Mouse (Mus musculus) CD4-positive helper T cell, adult 2 months (primary cell): ENCODE measurements around the gene Rbm8a.
"Not testable (repeated sequence)": the region's sequence is repeated elsewhere in the genome, so short reads cannot be mapped to it uniquely, and the experiment has no call there.

Experiments
- DNase-seq: peaks from one replicate; pipeline ENCODE4 v3.0.0-alpha.2; 2012; ENCODE audit warnings: low read depth, missing footprints, low spot score

Gene Rbm8a

DNA sequence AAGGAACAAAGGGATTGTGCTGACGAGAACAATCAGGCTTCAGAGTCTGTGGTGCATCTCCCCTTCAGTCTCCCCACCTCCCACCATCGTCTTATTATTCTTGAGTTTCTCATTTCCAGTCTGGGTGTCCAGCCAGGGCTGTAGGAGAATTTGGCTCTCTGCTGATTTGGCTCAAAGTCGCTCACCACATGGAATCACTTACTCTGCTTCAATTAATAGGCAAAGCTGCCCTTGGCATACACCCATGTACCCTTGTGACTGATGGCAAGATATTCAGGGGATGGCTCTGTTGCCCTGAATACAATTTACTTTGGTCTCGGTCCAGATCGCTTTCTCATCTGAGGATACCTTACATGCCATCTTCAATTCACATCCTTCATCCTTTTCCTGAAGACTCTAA lies 26.4 kb upstream of the Rbm8a start:
- no peak for DNase-seq

DNA sequence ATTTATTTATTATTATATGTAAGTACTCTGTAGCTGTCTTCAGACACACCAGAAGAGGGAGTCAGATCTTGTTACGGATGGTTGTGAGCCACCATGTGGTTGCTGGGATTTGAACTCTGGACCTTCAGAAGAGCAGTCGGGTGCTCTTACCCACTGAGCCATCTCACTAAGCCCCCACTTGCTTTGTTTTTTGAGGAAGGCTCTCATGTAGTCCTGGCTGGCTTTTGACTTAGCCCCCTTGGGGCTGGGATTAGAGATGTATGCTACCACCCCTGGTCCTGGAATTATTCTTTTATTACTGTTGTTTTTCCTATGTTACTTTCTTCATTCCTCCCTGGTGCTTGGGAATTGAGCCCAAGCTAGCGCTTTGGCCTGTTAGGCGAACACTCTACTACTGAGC lies 23.7 kb upstream of the Rbm8a start:
- not testable (repeated sequence) for DNase-seq

GRCm38 (mm10) chr3:96606618-96607017 lies 23.1 kb upstream of the Rbm8a start:
- no peak for DNase-seq

DNA sequence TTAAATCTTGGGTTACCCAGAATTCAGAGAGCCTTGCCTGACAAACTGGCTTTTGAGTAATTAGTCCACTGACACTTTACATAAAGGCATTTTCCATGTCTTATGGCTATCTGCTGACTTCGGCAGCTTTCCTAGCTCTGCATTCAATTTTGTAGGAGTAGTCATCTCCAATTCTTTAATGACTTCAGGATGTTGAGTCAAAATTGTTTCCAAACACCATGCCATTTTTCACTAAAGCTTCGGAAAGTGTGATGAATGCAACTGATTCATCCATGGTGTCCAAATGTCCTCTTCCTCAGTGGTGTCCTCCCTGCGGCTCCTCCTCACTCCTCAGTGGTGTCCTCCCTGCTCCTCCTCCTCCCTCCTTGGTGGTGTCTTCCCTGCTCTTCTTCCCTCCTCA lies 11.8 kb upstream of the Rbm8a start:
- no peak for DNase-seq

GRCm38 (mm10) chr3:96623201-96623600 lies 6.5 kb upstream of the Rbm8a start:
- no peak for DNase-seq

GRCm38 (mm10) chr3:96632058-96632457 lies 2.3 kb downstream of the Rbm8a start:
- no peak for DNase-seq

GRCm38 (mm10) chr3:96634015-96634414 lies 4.3 kb downstream of the Rbm8a start:
- no peak for DNase-seq

DNA sequence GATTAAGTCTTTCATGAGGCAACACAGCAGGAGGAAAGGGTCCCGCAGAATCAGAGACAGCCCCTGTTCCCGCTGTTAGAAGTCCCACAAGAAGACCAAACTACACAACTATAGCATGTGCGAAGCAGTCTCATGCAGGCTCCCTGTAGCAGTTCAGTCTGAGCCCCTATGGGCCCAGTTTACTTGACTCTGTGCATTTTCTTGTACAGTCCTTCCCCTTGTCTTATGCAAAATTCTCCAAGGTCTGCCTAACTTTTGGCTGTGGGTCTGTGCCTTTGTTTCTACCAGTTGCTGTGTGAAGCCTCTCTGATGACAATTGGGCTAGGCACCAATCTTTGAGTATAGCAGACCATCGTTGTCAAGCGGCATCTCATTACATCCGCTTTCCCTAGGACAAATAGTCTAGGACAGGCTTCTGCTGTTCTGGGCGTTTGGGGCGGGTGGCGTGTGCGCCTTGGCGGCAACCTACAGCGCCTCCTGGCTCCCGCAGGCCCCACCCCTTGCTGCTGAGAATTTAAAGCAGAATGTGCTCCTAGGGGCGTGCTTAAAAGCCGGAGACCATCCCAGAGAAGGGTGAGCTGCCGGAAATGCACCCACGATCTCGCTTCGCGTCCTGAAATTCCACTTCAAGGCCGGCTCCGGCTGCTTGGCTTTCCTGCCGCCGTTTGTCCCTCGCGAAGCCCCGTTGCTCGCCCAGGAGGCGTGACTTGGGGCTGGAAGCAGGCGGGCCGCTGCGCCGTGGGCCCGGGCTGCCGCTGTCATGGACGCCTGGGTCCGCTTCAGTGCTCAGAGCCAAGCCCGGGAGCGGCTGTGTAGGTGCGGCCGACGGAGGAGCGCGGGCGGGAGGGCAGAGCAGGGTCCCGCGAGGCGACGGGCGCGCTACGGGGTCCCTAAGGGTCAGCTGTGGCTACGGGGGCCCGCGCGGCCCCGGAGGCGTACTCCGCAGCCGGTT lies 5.5 kb downstream of the Rbm8a start, which contains the start of the genes Pex11b and Gm42957:
Gene Pex11b, plus strand, starts transcription at position 449 of the 952 bp plus-strand sequence.
Gene Gm42957, plus strand, starts transcription at position 547 of the 952 bp plus-strand sequence.
- peak; percentile 87 for DNase-seq

DNA sequence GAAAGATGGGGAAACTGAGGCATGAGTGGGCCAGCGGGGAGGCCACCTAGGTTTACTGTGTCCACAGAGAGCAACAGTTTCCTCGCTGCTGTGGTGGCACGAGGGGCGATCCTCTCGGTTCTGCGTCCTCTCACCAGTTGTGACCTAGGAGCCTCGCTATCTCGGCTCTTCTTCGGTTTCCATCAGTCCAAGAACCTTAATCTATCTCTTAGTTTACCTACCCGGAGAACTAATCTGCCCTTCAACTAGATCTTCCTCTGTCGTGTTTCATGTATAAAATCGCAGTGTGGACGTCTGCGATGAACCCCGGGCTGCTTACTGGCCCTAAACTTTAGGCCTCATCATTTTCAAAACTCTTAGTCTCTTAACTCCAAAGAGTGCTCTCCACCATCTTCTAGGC lies 6.2 kb downstream of the Rbm8a start:
- DNase-seq: no peak

DNA sequence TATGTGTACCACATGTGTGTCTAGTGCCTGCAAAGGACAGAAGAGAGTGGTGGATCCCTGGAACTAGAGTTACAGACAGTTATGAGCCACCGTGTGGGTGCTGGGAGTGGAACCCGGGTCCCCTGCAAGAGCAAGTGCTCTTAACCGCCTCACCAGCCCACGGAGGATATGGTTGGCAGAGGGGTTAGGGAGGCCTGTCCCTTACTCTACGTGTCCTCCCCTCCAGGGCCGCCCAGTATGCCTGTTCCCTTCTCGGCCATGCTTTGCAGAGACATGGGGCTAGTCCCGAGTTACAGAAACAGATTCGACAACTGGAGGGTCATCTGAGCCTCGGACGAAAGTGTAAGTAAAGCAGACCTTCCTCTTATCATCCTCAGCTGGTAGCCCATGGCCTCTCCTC lies 6.7 kb downstream of the Rbm8a start:
- no peak for DNase-seq

GRCm38 (mm10) chr3:96639219-96639618 lies 9.5 kb downstream of the Rbm8a start:
- DNase-seq: peak; percentile 75

- DNase-seq: no peak
Observed at GRCm38 (mm10) chr3:96645018-96645649, 15.4 kb downstream of the Rbm8a start, which contains the start of gene Itga10. Gene Itga10, plus strand, starts transcription at chr3:96645584.

GRCm38 (mm10) chr3:96647365-96647764 lies 17.6 kb downstream of the Rbm8a start:
- no peak for DNase-seq

DNA sequence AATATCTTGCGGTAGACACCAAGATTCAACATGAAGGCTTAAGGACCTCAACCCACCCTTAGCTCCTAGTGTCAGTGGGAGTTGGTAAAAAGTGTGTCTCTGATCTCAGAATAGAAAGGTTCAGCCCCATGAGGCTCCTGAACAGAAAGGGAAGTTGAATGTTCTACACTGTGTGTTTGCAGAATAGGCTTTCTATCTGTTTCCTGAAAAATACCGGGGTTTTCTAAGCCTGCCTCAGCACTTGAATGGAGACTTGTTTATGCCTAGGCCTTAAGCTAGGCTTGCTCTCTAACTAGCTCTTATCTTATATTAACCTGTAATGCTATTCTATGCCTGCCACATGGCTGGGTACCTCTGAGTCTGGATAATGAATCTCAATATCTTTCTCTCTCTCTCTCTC lies 31.2 kb downstream of the Rbm8a start:
- no peak for DNase-seq

- DNase-seq: no peak
Observed at GRCm38 (mm10) chr3:96662731-96663316, 33.1 kb downstream of the Rbm8a start.

- peak; percentile 70 for DNase-seq
Observed at GRCm38 (mm10) chr3:96663432-96664239, 33.9 kb downstream of the Rbm8a start.

GRCm38 (mm10) chr3:96665732-96666363 lies 36.1 kb downstream of the Rbm8a start:
- DNase-seq: not testable (repeated sequence)

DNA sequence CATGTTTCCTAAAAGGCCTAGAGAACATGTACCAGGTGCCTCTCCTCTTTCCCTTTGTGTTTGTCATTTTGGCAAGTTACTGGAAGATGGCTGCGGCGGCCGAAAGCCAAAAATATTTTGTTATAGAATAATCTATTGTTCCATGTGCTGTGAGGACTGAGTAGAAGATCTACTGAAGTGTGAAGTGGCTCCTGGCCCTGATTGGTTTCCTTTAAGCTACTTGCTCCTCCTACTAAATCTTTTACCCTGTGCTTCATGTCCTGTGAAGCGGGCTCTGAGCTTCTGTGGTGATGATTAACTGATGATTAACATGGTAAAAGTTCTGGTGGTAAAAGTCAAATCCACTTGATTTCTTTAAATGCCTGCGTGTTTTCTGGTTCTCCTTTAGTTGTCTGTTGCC lies 37.2 kb downstream of the Rbm8a start:
- DNase-seq: no peak

GRCm38 (mm10) chr3:96667316-96667715 lies 37.6 kb downstream of the Rbm8a start:
- peak; percentile 52 for DNase-seq

DNA sequence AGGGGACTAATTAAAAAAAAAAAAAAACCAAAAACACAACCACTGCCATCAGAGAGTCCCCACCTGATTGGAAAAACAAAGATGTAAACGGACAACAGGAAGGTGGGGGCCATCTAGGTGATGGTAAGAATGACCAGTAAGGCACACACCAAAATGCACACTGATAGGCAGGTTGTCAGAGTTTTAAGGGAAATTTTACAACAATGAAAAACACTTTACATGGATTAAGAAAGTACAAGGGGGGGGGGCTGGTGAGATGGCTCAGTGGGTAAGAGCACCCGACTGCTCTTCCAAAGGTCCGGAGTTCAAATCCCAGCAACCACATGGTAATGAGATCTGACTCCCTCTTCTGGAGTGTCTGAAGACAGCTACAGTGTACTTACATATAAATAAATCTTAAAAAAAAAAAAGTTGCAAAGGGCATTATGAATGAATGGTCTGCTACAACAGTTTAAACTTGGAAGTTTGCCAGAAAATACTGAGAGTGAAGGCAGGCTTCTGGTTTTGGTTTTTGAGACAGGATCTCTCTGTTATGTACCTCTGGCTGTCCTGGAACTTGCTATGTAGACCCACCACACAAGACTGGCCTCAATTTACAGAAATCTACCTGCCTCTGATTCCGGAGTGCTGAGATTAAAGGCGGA lies 38.8 kb downstream of the Rbm8a start:
- DNase-seq: no peak
